Mouse (Mus musculus): ENCODE results near the gene Tmem164. TPM values are rescaled to one million over a fixed set of nuclear protein-coding genes. Genes with fewer than 3 reads are reported as not detected.

Gene Tmem164
- polyA plus RNA-seq, 1 experiment = 12.4 TPM

- Histone ChIP-seq H3K4me3 (ENCODE audit: low read depth, low read length) (no peak overlapping the region), H3K36me3 (ENCODE audit: control insufficient read depth, insufficient read depth, low read length) (no peaks in the 10 kb centered on the region), H3K27me3 (ENCODE audit: control insufficient read depth, insufficient read depth, low read length) (no peaks in the 10 kb centered on the region), H3K27ac (ENCODE audit: insufficient read depth, low read depth, low read length) (no peak overlapping the region), H3K4me1 (ENCODE audit: control insufficient read depth, insufficient read depth, insufficient read length, low read length) (no peaks in the 10 kb centered on the region)
- no peak for TF ChIP-seq CTCF (IDR thresholded peaks at IDR 0.05; ENCODE audit: extremely low read depth, insufficient read length, insufficient replicate concordance, low read depth, low read length)
- TF ChIP-seq POLR2A (IDR thresholded peaks at IDR 0.05; ENCODE audit: low read depth, low read length) = no peak
- 51% methylated on average over 3 of the region's 3 CpGs for WGBS
These were observed 11.1 kb upstream of the Tmem164 start for GRCm38 (mm10) chrX:142670121-142670520.

- Histone ChIP-seq H3K27me3 (ENCODE audit: control insufficient read depth, insufficient read depth, low read length) (no peaks in the 10 kb centered on the region), H3K36me3 (ENCODE audit: control insufficient read depth, insufficient read depth, low read length) (no peaks in the 10 kb centered on the region), H3K4me3 (ENCODE audit: low read depth, low read length) (no peak overlapping the region), H3K4me1 (ENCODE audit: control insufficient read depth, insufficient read depth, insufficient read length, low read length) (no peaks in the 10 kb centered on the region), H3K27ac (ENCODE audit: insufficient read depth, low read depth, low read length) (no peak overlapping the region)
- no peak for TF ChIP-seq POLR2A (IDR thresholded peaks at IDR 0.05; ENCODE audit: low read depth, low read length)
- TF ChIP-seq CTCF (IDR thresholded peaks at IDR 0.05; ENCODE audit: extremely low read depth, insufficient read length, insufficient replicate concordance, low read depth, low read length) = no peak
- 86% methylated on average over 1 of the region's 1 CpGs for WGBS
These were observed 10.1 kb upstream of the Tmem164 start for GRCm38 (mm10) chrX:142671141-142671540.

GRCm38 (mm10) chrX:142672701-142673100 is 8.5 kb upstream of the Tmem164 start:
- 78% methylated on average over 1 of the region's 1 CpGs for WGBS
- no peak for TF ChIP-seq POLR2A (IDR thresholded peaks at IDR 0.05; ENCODE audit: low read depth, low read length)
- no peak for TF ChIP-seq CTCF (IDR thresholded peaks at IDR 0.05; ENCODE audit: extremely low read depth, insufficient read length, insufficient replicate concordance, low read depth, low read length)
- Histone ChIP-seq H3K27me3 (ENCODE audit: control insufficient read depth, insufficient read depth, low read length) (no peaks in the 10 kb centered on the region), H3K4me1 (ENCODE audit: control insufficient read depth, insufficient read depth, insufficient read length, low read length) (no peaks in the 10 kb centered on the region), H3K27ac (ENCODE audit: insufficient read depth, low read depth, low read length) (no peak overlapping the region), H3K36me3 (ENCODE audit: control insufficient read depth, insufficient read depth, low read length) (no peaks in the 10 kb centered on the region), H3K4me3 (ENCODE audit: low read depth, low read length) (no peak overlapping the region)

- no peaks in the 10 kb centered on the region for H3K36me3 ChIP-seq (ENCODE audit: control insufficient read depth, insufficient read depth, low read length)
- H3K4me1 ChIP-seq (ENCODE audit: control insufficient read depth, insufficient read depth, insufficient read length, low read length) = no peaks in the 10 kb centered on the region
- WGBS = 64% methylated on average over 3 of the region's 3 CpGs
- TF ChIP-seq POLR2A (IDR thresholded peaks at IDR 0.05; ENCODE audit: low read depth, low read length) = no peak
- no peak for TF ChIP-seq CTCF (IDR thresholded peaks at IDR 0.05; ENCODE audit: extremely low read depth, insufficient read length, insufficient replicate concordance, low read depth, low read length)
- no peaks in the 10 kb centered on the region for H3K27me3 ChIP-seq (ENCODE audit: control insufficient read depth, insufficient read depth, low read length)
- no peak overlapping the region for H3K4me3 ChIP-seq (ENCODE audit: low read depth, low read length)
- no peak overlapping the region for H3K27ac ChIP-seq (ENCODE audit: insufficient read depth, low read depth, low read length)
These were observed 4.0 kb upstream of the Tmem164 start for GRCm38 (mm10) chrX:142677193-142677592.

- WGBS = 70% methylated on average over 13 of the region's 13 CpGs
- H3K4me3 ChIP-seq (ENCODE audit: low read depth, low read length) = no peak overlapping the region
- H3K27ac ChIP-seq (ENCODE audit: insufficient read depth, low read depth, low read length) = no peak overlapping the region
- H3K36me3 ChIP-seq (ENCODE audit: control insufficient read depth, insufficient read depth, low read length) = no peaks in the 10 kb centered on the region
- H3K4me1 ChIP-seq (ENCODE audit: control insufficient read depth, insufficient read depth, insufficient read length, low read length) = peaks cover 11% of the 10 kb centered on the region
- H3K27me3 ChIP-seq (ENCODE audit: control insufficient read depth, insufficient read depth, low read length) = no peaks in the 10 kb centered on the region
- no peak for TF ChIP-seq POLR2A (IDR thresholded peaks at IDR 0.05; ENCODE audit: low read depth, low read length)
- TF ChIP-seq CTCF (IDR thresholded peaks at IDR 0.05; ENCODE audit: extremely low read depth, insufficient read length, insufficient replicate concordance, low read depth, low read length) = no peak
These were observed 2.4 kb upstream of the Tmem164 start for GRCm38 (mm10) chrX:142678499-142679474.

GRCm38 (mm10) chrX:142679502-142680250 is 1.5 kb upstream of the Tmem164 start:
- no peaks in the 10 kb centered on the region for H3K36me3 ChIP-seq (ENCODE audit: control insufficient read depth, insufficient read depth, low read length)
- H3K27ac ChIP-seq (ENCODE audit: insufficient read depth, low read depth, low read length) = no peak overlapping the region
- 58% methylated on average over 11 of the region's 11 CpGs for WGBS
- H3K27me3 ChIP-seq (ENCODE audit: control insufficient read depth, insufficient read depth, low read length) = no peaks in the 10 kb centered on the region
- TF ChIP-seq POLR2A (IDR thresholded peaks at IDR 0.05; ENCODE audit: low read depth, low read length) (no peak), CTCF (IDR thresholded peaks at IDR 0.05; ENCODE audit: extremely low read depth, insufficient read length, insufficient replicate concordance, low read depth, low read length) (no peak)
- H3K4me3 ChIP-seq (ENCODE audit: low read depth, low read length) = peak overlapping the region; percentile 100
- peaks cover 12% of the 10 kb centered on the region for H3K4me1 ChIP-seq (ENCODE audit: control insufficient read depth, insufficient read depth, insufficient read length, low read length)
